Mouse (Mus musculus) gastrocnemius, adult 18-20 months (tissue): ENCODE measurements around the gene Ivd. TPM values are rescaled to one million over a fixed set of nuclear protein-coding genes. Genes with fewer than 3 reads are reported as not detected.

ENCODE experiments used
- DNase-seq: peaks from one replicate; pipeline ENCODE4 v3.0.0; 2021; ENCODE audit warnings: low spot score
- long read RNA-seq, 2 experiments: library from polyadenylated mRNA; stranded (forward); transcript quantifications; one replicate each; pipeline ENCODE4 v2.0.0; 2021
- total RNA-seq, 2 experiments: library from RNA; stranded (reverse); gene quantifications; 2 replicates each; pipeline ENCODE4 v1.2.3; 2021

Gene Ivd
- 100 to 1,000 TPM; 122 to 164 TPM for total RNA-seq
- long read RNA-seq, experiment 1, transcript Ivd-201 (12 exons, 3,665 nt) = major isoform, 131 of 154 reads
- long read RNA-seq, experiment 1, partial matches to known transcripts = 3 of 154 reads
- long read RNA-seq, experiment 1, other reads (novel, unspliced or antisense) = 17 of 154 reads
- long read RNA-seq, experiment 2, transcript Ivd-201 (12 exons, 3,665 nt) = major isoform, 129 of 151 reads
- long read RNA-seq, experiment 2, partial matches to known transcripts = 5 of 151 reads
- long read RNA-seq, experiment 2, other reads (novel, unspliced or antisense) = 17 of 151 reads

- peak; percentile 95 for DNase-seq
Measured at GRCm38 (mm10) chr2:118861454-118862339, at the start of gene Ivd. Gene Ivd, plus strand, starts transcription at chr2:118861954.

- no peak for DNase-seq
Measured at GRCm38 (mm10) chr2:118812724-118813123, 49.0 kb upstream of the Ivd start.

GRCm38 (mm10) chr2:118813981-118814836, 47.5 kb upstream of the Ivd start, which contains the start of gene Knstrn:
Gene Knstrn, plus strand, starts transcription at chr2:118814003.
- peak; percentile 88 for DNase-seq

GRCm38 (mm10) chr2:118822800-118823199, 39.0 kb upstream of the Ivd start:
- no peak for DNase-seq

GRCm38 (mm10) chr2:118824396-118824795, 37.4 kb upstream of the Ivd start:
- peak; percentile 10 for DNase-seq

GRCm38 (mm10) chr2:118829096-118829495, 32.7 kb upstream of the Ivd start:
- DNase-seq = no peak

- DNase-seq = no peak
Measured at GRCm38 (mm10) chr2:118834061-118834460, 27.7 kb upstream of the Ivd start.

GRCm38 (mm10) chr2:118835115-118835514, 26.6 kb upstream of the Ivd start:
- DNase-seq = no peak

GRCm38 (mm10) chr2:118838330-118838729, 23.4 kb upstream of the Ivd start:
- no peak for DNase-seq

- DNase-seq = no peak
Measured at GRCm38 (mm10) chr2:118841186-118841585, 20.6 kb upstream of the Ivd start.

- no peak for DNase-seq
Measured at GRCm38 (mm10) chr2:118841774-118842173, 20.0 kb upstream of the Ivd start.

- DNase-seq = no peak
Measured at GRCm38 (mm10) chr2:118844427-118844826, 17.3 kb upstream of the Ivd start.

- no peak for DNase-seq
Measured at GRCm38 (mm10) chr2:118846246-118846645, 15.5 kb upstream of the Ivd start.

- DNase-seq = no peak
Measured at GRCm38 (mm10) chr2:118851756-118852155, 10.0 kb upstream of the Ivd start.

GRCm38 (mm10) chr2:118862340-118862675, 554 bp downstream of the Ivd start:
- DNase-seq = no peak

GRCm38 (mm10) chr2:118870601-118871000, 8.8 kb downstream of the Ivd start:
- no peak for DNase-seq

GRCm38 (mm10) chr2:118871032-118871431, 9.3 kb downstream of the Ivd start:
- DNase-seq = no peak

- DNase-seq = no peak
Measured at GRCm38 (mm10) chr2:118873018-118873417, 11.3 kb downstream of the Ivd start.

GRCm38 (mm10) chr2:118873890-118874430, 12.2 kb downstream of the Ivd start:
- no peak for DNase-seq

GRCm38 (mm10) chr2:118875316-118875715, 13.6 kb downstream of the Ivd start:
- DNase-seq = no peak

- no peak for DNase-seq
Measured at GRCm38 (mm10) chr2:118876453-118876852, 14.7 kb downstream of the Ivd start.
